Mouse (Mus musculus) kidney, embryonic 15.5 days (tissue): ENCODE measurements around the gene Irgm1. TPM values are rescaled to one million over a fixed set of nuclear protein-coding genes. Genes with fewer than 3 reads are reported as not detected.
"Not testable (repeated sequence)": the region's sequence is repeated elsewhere in the genome, so short reads cannot be mapped to it uniquely, and the experiment has no call there.

ENCODE experiments used
- ATAC-seq: fragments of 200-750 bp; cut with Nextera tagmentation; replicated peaks from 2 replicates; pipeline ENCODE4 v1.8.0; 2017; ENCODE audit warnings: moderate TSS enrichment; ENCODE audit not compliant: low FRiP score
- H3K27ac ChIP-seq: fragments of 300-500 bp; sonication (generic); 2 replicates; pipeline ENCODE4 v1.5.1; 2015; ENCODE audit warnings: mild to moderate bottlenecking, inconsistent platforms
- H3K27me3 ChIP-seq: fragments of 300-500 bp; sonication (generic); 2 replicates; pipeline ENCODE4 v1.6.1; 2015; ENCODE audit warnings: inconsistent platforms
- H3K36me3 ChIP-seq: fragments of 300-500 bp; sonication (generic); 2 replicates; pipeline ENCODE4 v1.6.1; 2015; ENCODE audit warnings: inconsistent platforms
- H3K4me1 ChIP-seq: fragments of 300-500 bp; sonication (generic); 2 replicates; pipeline ENCODE4 v1.6.1; 2015; ENCODE audit warnings: inconsistent platforms
- H3K4me2 ChIP-seq: fragments of 300-500 bp; sonication (generic); 2 replicates; pipeline ENCODE4 v1.6.1; 2015; ENCODE audit warnings: moderate library complexity, mild to moderate bottlenecking, inconsistent platforms
- H3K4me3 ChIP-seq: fragments of 300-500 bp; sonication (generic); replicated peaks from 2 replicates; pipeline ENCODE4 v1.5.1; 2015; ENCODE audit warnings: mild to moderate bottlenecking, inconsistent platforms
- H3K9ac ChIP-seq: fragments of 300-500 bp; sonication (generic); 2 replicates; pipeline ENCODE4 v1.6.1; 2015; ENCODE audit warnings: mild to moderate bottlenecking, inconsistent platforms
- H3K9me3 ChIP-seq: fragments of 300-500 bp; sonication (generic); replicated peaks from 2 replicates; pipeline ENCODE4 v1.6.1; 2016; ENCODE audit warnings: inconsistent platforms
- WGBS: fragments of 180-500 bp; shearing (Covaris S2); methylation state at CpG from one replicate; pipeline ENCODE4 v1.1.7; 2015; ENCODE audit warnings: mixed read lengths; 5-methylcytosine and 5-hydroxymethylcytosine counted together
- polyA plus RNA-seq: library from polyadenylated mRNA; unstranded; fragments of >200 nt; fragmentation: Nextera tagmentation; extraction: Ambion mirVana; gene quantifications from 2 replicates; pipeline ENCODE4 v1.2.1, GENCODE M21; 2015

The Irgm1 gene
- 15.2 and 15.5 TPM in 2 replicates for polyA plus RNA-seq

DNA sequence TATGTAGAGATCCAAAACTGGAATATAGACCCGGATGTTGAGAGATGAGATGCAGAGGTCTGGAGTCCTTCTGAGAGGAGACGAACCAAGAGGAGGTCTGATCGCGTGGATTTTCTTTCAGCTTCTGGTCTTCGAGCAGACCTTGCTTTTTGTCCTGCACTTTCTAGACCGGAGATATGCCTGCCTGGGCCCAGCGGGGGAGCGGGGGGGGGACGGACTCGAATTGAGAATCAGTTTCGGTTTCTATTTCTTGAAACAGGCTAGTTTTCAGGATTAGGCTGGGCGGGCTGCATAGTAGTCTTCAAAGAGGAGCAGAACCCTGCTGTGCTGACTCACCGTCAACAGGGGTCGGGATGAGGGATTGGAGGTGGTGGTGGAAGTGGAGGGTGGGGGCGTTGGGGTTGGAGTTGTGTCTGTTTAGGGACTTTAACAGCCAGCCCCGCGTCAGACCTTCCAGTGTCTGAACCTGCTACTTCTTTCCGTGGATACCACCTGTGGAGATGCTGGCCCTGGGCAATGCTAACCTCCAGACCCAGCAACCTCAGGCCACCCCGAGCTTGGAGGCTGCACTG is at the start of gene Irgm1:
Gene Irgm1, minus strand, starts transcription at position 483 of the 572 bp plus-strand sequence.
- peak within 1 kb of the TSS; percentile 43 for H3K4me3 ChIP-seq
- H3K27ac ChIP-seq = peak within 1 kb of the TSS; percentile 76
- H3K27me3 ChIP-seq = no peaks in the 10 kb centered on the region
- WGBS = 1% methylated on average over 19 of the region's 19 CpGs
- no peaks in the 10 kb centered on the region for H3K9me3 ChIP-seq
- H3K4me2 ChIP-seq = peak within 1 kb of the TSS; percentile 74
- H3K36me3 ChIP-seq = peaks cover 6% of the 10 kb centered on the region
- peaks cover 43% of the 10 kb centered on the region for H3K4me1 ChIP-seq
- peak within 1 kb of the TSS; percentile 53 for H3K9ac ChIP-seq
- ATAC-seq = peak; percentile 70

DNA sequence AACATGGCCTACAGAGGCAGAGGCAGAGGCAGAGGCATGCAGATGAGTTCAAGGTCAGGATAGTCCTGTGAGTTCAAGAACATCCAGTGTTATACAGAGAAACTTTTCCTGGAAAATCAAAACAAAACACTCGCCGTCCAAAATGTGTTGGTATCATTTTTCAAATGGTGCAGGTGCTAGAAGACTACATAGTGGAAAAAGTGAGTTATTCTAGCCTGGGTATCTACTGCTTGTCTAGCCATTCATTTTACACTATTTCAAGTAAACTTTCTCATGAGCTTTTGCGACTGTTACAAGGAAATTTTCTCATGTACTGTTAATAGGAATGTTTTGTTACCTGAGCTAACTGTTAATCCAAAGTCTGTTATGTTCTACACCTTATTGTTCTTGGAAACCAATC is 46.9 kb upstream of the Irgm1 start:
- Histone ChIP-seq H3K4me3 (no peak overlapping the region), H3K27ac (no peak overlapping the region), H3K9me3 (no peaks in the 10 kb centered on the region), H3K4me2 (no peak overlapping the region), H3K36me3 (no peaks in the 10 kb centered on the region), H3K27me3 (no peaks in the 10 kb centered on the region), H3K4me1 (no peaks in the 10 kb centered on the region), H3K9ac (no peak overlapping the region)
- no peak for ATAC-seq
- WGBS = 70% methylated on average over 3 of the region's 3 CpGs

DNA sequence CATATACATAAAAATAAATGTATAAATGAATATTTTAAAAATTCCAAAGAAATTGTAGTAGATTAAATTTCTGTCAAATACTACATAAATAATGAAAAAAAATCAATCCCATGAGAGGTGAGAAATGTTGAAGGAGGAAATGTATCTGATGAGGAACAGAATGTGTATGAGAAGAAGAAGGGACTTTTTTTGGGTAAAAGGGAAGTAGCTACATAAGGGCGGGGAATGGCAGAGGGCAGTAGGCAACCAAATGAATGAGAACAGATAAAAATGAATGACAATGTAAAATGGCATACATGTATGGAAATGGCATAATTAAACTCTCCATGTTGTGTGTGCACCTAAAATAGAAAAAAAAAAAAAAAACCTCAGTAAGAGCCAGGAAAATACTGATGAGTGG is 42.1 kb upstream of the Irgm1 start:
- no peak for ATAC-seq
- Histone ChIP-seq H3K9me3 (no peaks in the 10 kb centered on the region), H3K4me3 (no peak overlapping the region), H3K27ac (no peak overlapping the region), H3K27me3 (no peaks in the 10 kb centered on the region), H3K36me3 (no peaks in the 10 kb centered on the region), H3K9ac (no peak overlapping the region), H3K4me1 (no peaks in the 10 kb centered on the region), H3K4me2 (no peak overlapping the region)
- 93% methylated on average over 1 of the region's 1 CpGs for WGBS

DNA sequence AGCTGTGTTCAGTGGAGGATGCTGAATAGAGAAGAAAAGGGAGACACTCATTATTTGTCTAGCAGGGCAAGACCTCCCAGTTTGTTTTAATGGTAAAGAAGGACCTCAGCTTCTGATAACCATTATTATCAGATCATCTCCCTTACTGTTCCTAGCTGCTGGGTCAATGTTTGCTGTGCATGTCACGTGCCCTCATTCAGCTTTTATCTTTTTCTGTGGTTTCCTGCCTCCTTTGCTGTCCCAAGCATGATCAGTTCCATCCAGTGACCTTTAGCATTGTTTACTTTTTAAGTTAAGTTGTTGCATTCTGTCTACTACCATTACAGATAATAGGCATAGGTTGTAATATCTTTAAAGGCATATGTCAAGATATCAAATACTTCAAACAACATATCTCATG is 37.0 kb upstream of the Irgm1 start:
- H3K9me3 ChIP-seq = no peaks in the 10 kb centered on the region
- no peak overlapping the region for H3K4me2 ChIP-seq
- H3K4me1 ChIP-seq = no peaks in the 10 kb centered on the region
- no peak overlapping the region for H3K4me3 ChIP-seq
- no peak overlapping the region for H3K9ac ChIP-seq
- no peak overlapping the region for H3K27ac ChIP-seq
- WGBS = 55% methylated on average over 1 of the region's 1 CpGs
- no peaks in the 10 kb centered on the region for H3K27me3 ChIP-seq
- no peak for ATAC-seq
- H3K36me3 ChIP-seq = no peaks in the 10 kb centered on the region

DNA sequence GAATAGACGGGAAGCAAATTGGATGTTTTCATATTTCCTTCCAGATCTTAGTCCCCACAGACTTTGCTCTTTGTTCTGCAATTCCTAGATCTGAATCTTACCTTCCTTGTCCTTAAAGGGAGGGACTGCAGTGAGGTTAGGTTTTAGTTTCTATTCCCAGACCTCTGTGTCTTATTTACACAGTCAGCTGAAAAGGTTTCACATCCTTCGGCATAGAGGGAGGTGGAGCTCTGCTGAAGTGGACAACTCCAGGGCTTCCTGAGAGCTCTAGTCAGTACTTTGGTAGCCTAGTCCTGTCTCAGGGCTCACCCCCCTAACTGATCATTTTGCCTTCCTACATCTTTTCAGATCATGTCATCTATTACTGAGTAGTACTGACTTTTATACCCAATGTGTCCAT is 30.5 kb upstream of the Irgm1 start, which contains the start of gene Gm5431:
Gene Gm5431, minus strand, starts transcription at position 194 of the 400 bp plus-strand sequence.
- WGBS = 68% methylated on average over 2 of the region's 2 CpGs
- H3K27me3 ChIP-seq = no peaks in the 10 kb centered on the region

DNA sequence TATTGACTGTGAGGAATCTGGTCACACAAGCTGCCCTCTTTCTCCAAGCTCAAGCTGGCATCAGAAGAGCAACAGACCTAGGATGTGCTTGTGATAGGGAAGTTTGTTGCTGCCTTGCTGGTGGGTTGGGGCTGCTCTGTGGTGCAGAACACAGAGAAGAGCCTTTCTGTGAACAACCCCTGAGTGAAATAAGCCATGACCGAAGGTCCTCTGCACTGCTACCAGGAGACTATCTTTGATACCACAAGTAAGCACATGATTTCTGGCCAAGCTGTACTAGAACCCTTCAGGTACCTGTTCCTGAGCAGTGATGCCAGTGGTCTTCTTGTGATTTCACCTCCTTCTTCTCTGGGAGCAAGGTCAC is 30.1 kb upstream of the Irgm1 start:
- H3K36me3 ChIP-seq, H3K9me3 ChIP-seq, H3K4me1 ChIP-seq, H3K4me2 ChIP-seq, H3K27ac ChIP-seq, H3K4me3 ChIP-seq, H3K9ac ChIP-seq, H3K27me3 ChIP-seq, ATAC-seq: not testable (repeated sequence)
- WGBS = 88% methylated on average over 1 of the region's 1 CpGs

More for the DNA sequence above, 30.5 kb upstream of the Irgm1 start, which contains the start of gene Gm5431:
- Histone ChIP-seq H3K4me3 (no peak within 1 kb of the TSS), H3K4me2 (no peak within 1 kb of the TSS), H3K4me1 (no peaks in the 10 kb centered on the region), H3K9me3 (no peaks in the 10 kb centered on the region), H3K27ac (no peak within 1 kb of the TSS), H3K36me3 (no peaks in the 10 kb centered on the region), H3K9ac (no peak within 1 kb of the TSS)
- ATAC-seq = no peak

DNA sequence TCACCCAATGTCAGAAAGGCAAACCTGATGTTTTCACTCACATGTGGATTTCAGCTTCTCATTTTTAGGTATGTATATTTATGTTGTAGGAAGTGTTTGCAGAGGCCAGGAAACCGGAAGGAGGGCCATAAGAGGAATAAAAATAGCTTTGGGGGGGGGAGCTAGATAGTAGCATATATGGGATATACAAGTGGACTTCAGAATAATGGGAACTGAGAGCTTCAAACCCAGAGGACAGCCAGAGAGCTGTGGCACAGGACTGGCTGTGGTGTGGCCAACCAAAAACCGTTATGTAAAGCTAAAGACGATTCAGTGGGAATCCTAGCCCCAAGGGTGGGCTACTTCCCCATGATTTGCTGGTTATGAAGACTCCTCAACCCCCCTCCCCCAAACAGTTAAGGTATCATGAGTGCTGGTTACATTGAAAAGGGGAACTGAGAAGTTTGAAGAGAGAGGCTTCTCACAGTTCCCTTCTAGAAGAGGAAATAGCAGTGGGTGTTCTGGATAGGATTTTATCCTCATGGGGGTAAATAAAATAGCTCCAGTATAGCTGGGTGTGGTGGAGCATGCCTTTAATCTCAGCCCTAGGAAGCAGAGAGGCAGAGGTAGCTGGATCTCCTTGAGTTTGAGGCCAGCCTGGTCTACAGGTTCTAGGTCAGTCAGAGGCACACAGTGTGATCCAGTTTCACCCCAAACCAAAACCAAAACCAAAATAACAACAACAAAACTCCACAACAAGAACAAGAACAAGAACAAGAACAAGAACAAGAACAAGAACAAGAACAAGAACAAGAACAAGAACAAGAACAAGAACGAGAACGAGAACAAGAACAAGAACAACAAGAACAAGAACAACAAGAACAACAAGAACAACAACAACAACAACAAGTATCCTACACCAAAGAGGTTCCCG is 29.4 kb upstream of the Irgm1 start:
- not testable (repeated sequence) for H3K36me3 ChIP-seq, H3K9ac ChIP-seq, H3K4me1 ChIP-seq, H3K27me3 ChIP-seq, H3K9me3 ChIP-seq, H3K4me2 ChIP-seq, H3K4me3 ChIP-seq, H3K27ac ChIP-seq, ATAC-seq
- 73% methylated on average over 6 of the region's 6 CpGs for WGBS

DNA sequence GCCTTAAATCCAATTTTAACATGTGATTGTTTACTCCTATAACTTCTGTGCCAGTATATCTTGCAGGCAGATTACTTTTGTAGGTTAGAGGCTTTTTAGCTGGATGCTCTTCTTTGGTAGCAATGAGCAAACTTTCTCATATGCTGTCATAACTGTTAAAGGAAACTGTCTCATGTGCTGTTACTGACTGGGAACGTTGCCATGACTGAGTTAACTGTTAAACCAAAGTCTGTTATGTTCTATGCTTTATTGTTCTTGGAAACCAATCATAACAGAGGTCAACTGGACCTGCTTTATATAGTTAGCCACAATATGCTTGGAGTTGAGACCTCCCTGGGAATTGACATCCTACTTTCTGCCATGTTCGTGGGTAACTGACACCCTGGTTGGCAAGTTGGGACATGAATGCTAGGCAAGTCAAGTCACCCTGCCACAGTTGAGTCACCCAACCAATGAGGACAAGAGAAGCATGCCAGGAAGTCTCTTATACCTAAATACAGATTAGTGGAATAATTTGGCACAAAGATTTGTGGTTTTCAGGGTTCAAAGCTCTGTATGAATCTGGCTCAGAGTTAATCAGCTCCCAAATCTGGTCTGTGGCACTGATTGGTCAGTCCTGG is 27.4 kb upstream of the Irgm1 start:
- Histone ChIP-seq H3K4me2 (no peak overlapping the region), H3K27ac (no peak overlapping the region), H3K9ac (no peak overlapping the region), H3K4me1 (no peaks in the 10 kb centered on the region), H3K27me3 (no peaks in the 10 kb centered on the region), H3K9me3 (no peaks in the 10 kb centered on the region), H3K36me3 (no peaks in the 10 kb centered on the region), H3K4me3 (no peak overlapping the region)
- WGBS = 71% methylated on average over 2 of the region's 2 CpGs
- ATAC-seq = no peak

DNA sequence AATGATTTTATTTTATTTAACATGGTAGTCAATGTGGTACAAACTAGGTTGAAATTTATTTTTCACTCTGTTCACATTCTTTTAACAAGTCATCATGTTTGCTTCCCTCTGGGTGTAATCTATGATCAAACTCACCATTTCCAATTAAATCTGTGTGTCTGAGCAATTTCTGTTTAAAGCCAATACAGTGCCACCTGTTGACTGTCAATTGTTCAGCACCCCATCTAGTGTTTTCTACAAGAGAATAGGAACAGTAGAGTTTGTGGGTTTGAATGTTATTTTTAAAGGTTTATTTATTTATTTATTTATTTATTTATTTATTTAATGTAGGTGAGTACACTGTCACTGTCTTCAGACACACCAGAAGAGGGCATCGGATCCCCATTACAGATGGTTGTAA is 5.2 kb upstream of the Irgm1 start:
- Histone ChIP-seq H3K4me3 (no peak overlapping the region), H3K36me3 (no peaks in the 10 kb centered on the region), H3K9ac (no peak overlapping the region), H3K4me2 (no peak overlapping the region), H3K4me1 (peaks cover 20% of the 10 kb centered on the region), H3K27ac (no peak overlapping the region), H3K9me3 (no peaks in the 10 kb centered on the region), H3K27me3 (no peaks in the 10 kb centered on the region)
- ATAC-seq = no peak
- 93% methylated on average over 1 of the region's 1 CpGs for WGBS

DNA sequence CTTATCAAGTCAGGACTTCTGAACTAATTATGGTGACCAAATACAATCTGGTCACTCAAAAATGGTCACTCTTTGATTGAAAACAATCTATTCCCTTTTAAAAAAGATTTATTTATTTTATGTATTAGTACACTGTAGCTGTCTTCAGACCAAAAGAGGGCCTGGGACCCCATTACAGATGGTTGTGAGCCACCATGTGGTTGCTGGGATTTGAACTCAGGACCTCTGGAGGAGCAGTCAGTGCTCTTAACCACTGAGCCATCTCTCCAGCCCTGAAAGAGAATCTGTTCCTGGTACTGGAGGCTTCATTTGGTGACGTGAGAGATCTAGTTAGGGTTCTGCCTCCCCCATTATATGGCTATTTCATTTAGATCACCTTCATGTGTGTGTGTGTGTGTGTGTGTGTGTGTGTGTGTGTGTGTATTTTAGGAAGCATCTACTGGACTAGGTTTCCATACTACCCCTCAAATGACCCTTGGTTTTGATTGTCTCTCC is 3.9 kb upstream of the Irgm1 start:
- not testable (repeated sequence) for ATAC-seq
- 79% methylated on average over 1 of the region's 1 CpGs for WGBS

DNA sequence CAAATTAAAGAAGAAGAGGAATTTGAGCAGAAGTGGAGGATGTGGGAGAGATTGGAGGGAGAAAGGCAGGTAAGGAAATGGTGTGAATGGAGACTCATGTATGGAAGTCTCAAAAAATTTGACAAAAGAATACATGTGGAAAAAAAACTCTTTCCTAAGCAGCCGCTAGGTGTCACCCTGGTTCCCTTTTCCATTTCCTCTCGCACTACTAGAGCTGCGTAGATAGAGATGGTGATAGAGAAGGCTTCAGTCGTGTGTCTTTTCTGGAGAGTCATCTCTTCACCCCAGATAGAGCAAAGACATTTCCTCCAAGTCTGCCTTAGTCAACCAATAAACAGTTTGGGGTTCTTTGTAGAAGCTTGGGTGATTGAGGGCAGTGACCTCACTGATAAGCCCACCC is 3.0 kb upstream of the Irgm1 start:
- WGBS = under 1% methylated on average over 4 of the region's 4 CpGs
- ATAC-seq = no peak
- H3K27ac ChIP-seq = no peak overlapping the region

More for the DNA sequence above, 3.9 kb upstream of the Irgm1 start:
- peaks cover 28% of the 10 kb centered on the region for H3K4me1 ChIP-seq
- H3K4me2 ChIP-seq, H3K27me3 ChIP-seq, H3K36me3 ChIP-seq, H3K27ac ChIP-seq, H3K4me3 ChIP-seq, H3K9me3 ChIP-seq, H3K9ac ChIP-seq: not testable (repeated sequence)

More for the DNA sequence above, 3.0 kb upstream of the Irgm1 start:
- Histone ChIP-seq H3K9me3 (no peaks in the 10 kb centered on the region), H3K4me1 (peaks cover 37% of the 10 kb centered on the region), H3K4me2 (no peak overlapping the region), H3K27me3 (no peaks in the 10 kb centered on the region), H3K9ac (no peak overlapping the region), H3K4me3 (no peak overlapping the region), H3K36me3 (no peaks in the 10 kb centered on the region)
